Mouse (Mus musculus) v-Abl transformed pro-B cells (cell line): Measurements from ENCODE around the gene Mrpl45.
"Not testable (repeated sequence)": the region's sequence is repeated elsewhere in the genome, so short reads cannot be mapped to it uniquely, and the experiment has no call there.

Experiments used
- in situ Hi-C, 2 experiments: fragments of 400-800 bp; cut with MboI; formaldehyde crosslinking; loops; one replicate each; pipeline ENCODE4 v1.15.1; 2025; ENCODE audit not compliant: unreplicated experiment in 2 of 2

Mrpl45 gene

GRCm38 (mm10) chr11:97315504-97316503, at the start of gene Mrpl45:
Mrpl45 (plus strand) TSS chr11:97315716.
- in situ Hi-C loops: loop anchor here (5.0 to 10.0 kb wide), 3 partner anchors 34 to 121 kb away; partner anchors contain the start of gene Npepps (in 1 of the 2)

GRCm38 (mm10) chr11:97266544-97266943, 49.0 kb upstream of the Mrpl45 start:
- in situ Hi-C loops: not testable (repeated sequence)

- in situ Hi-C loops: not testable (repeated sequence)
Observed at GRCm38 (mm10) chr11:97270004-97270403, 45.5 kb upstream of the Mrpl45 start.

GRCm38 (mm10) chr11:97272835-97273234, 42.7 kb upstream of the Mrpl45 start:
- in situ Hi-C loops: no loop called here

GRCm38 (mm10) chr11:97273613-97274012, 41.9 kb upstream of the Mrpl45 start:
- in situ Hi-C loops: no loop called here

- in situ Hi-C loops: loop anchor here in 1 of 2 experiments (5.0 kb wide), 1 partner anchor 42 kb away; the partner anchor contains the start of gene Mrpl45
Observed at GRCm38 (mm10) chr11:97274947-97275346, 40.6 kb upstream of the Mrpl45 start.

GRCm38 (mm10) chr11:97275349-97275748, 40.2 kb upstream of the Mrpl45 start:
- in situ Hi-C loops: loop anchor here in 1 of 2 experiments (5.0 kb wide), 1 partner anchor 42 kb away; the partner anchor contains the start of gene Mrpl45

- in situ Hi-C loops: loop anchor here in 1 of 2 experiments (5.0 kb wide), 1 partner anchor 41 kb away; the partner anchor contains the start of gene Mrpl45
Observed at GRCm38 (mm10) chr11:97276019-97276418, 39.5 kb upstream of the Mrpl45 start.

- in situ Hi-C loops: loop anchor here in 1 of 2 experiments (5.0 kb wide), 1 partner anchor 40 kb away; the partner anchor contains the start of gene Mrpl45
Observed at GRCm38 (mm10) chr11:97277166-97277565, 38.4 kb upstream of the Mrpl45 start.

GRCm38 (mm10) chr11:97278456-97278855, 37.1 kb upstream of the Mrpl45 start:
- in situ Hi-C loops: loop anchor here in 1 of 2 experiments (5.0 kb wide), 1 partner anchor 39 kb away; the partner anchor contains the start of gene Mrpl45

- in situ Hi-C loops: loop anchor here in 1 of 2 experiments (5.0 kb wide), 1 partner anchor 38 kb away; the partner anchor contains the start of gene Mrpl45
Observed at GRCm38 (mm10) chr11:97279040-97279404, 36.5 kb upstream of the Mrpl45 start.

- in situ Hi-C loops: loop anchor here (5.0 kb wide), 1 partner anchor 38 kb away; the partner anchor contains the start of gene Mrpl45 (in 2 of the 2)
Observed at GRCm38 (mm10) chr11:97279405-97280215, 35.9 kb upstream of the Mrpl45 start.

- in situ Hi-C loops: loop anchor here in 1 of 2 experiments (5.0 kb wide), 1 partner anchor 37 kb away; the partner anchor contains the start of gene Mrpl45
Observed at GRCm38 (mm10) chr11:97280216-97280861, 35.2 kb upstream of the Mrpl45 start, which contains the start of gene Npepps. Npepps (minus strand) TSS chr11:97280638.

- in situ Hi-C loops: loop anchor here in 1 of 2 experiments (5.0 kb wide), 1 partner anchor 35 kb away; the partner anchor contains the start of gene Mrpl45
Observed at GRCm38 (mm10) chr11:97282179-97282578, 33.3 kb upstream of the Mrpl45 start.

GRCm38 (mm10) chr11:97284854-97285253, 30.7 kb upstream of the Mrpl45 start:
- in situ Hi-C loops: loop anchor here in 1 of 2 experiments (5.0 kb wide), 1 partner anchor 32 kb away; the partner anchor contains the start of gene Mrpl45

- in situ Hi-C loops: no loop called here
Observed at GRCm38 (mm10) chr11:97285852-97286775, 29.4 kb upstream of the Mrpl45 start.

GRCm38 (mm10) chr11:97286973-97287372, 28.5 kb upstream of the Mrpl45 start:
- in situ Hi-C loops: no loop called here

GRCm38 (mm10) chr11:97287643-97288042, 27.9 kb upstream of the Mrpl45 start:
- in situ Hi-C loops: no loop called here
